Mouse (Mus musculus) heart, embryonic 16.5 days (tissue): Measurements from ENCODE around the gene Unk. TPM values are rescaled to one million over a fixed set of nuclear protein-coding genes. Genes with fewer than 3 reads are reported as not detected.
A peak's percentile ranks its signal among the peaks of the same experiment; 100 is the strongest.

Experiments
- ATAC-seq: fragments of 200-750 bp; cut with Nextera tagmentation; replicated peaks from 2 replicates; pipeline ENCODE4 v1.8.0; 2017; ENCODE audit warnings: moderate number of reproducible peaks; ENCODE audit not compliant: insufficient read depth, low FRiP score; ENCODE audit errors: extremely low read depth
- H3K27ac ChIP-seq: fragments of 300-500 bp; sonication (generic); 2 replicates; pipeline ENCODE4 v1.5.1; 2014; ENCODE audit warnings: mild to moderate bottlenecking, low read length, control low read depth, moderate library complexity
- H3K27me3 ChIP-seq: fragments of 300-500 bp; sonication (generic); 2 replicates; pipeline ENCODE4 v1.6.1; 2014; ENCODE audit warnings: low read length, mixed read lengths; ENCODE audit not compliant: control insufficient read depth, insufficient read depth
- H3K36me3 ChIP-seq: fragments of 300-500 bp; sonication (generic); 2 replicates; pipeline ENCODE4 v1.6.1; 2014; ENCODE audit not compliant: control insufficient read depth, insufficient read depth
- H3K4me1 ChIP-seq: fragments of 300-500 bp; sonication (generic); 2 replicates; pipeline ENCODE4 v1.6.1; 2014; ENCODE audit warnings: low read length, mixed read lengths; ENCODE audit not compliant: control insufficient read depth, insufficient read depth
- H3K4me2 ChIP-seq: fragments of 300-500 bp; sonication (generic); 2 replicates; pipeline ENCODE4 v1.6.1; 2014; ENCODE audit warnings: low read depth, mild to moderate bottlenecking, control low read depth, low read length
- H3K4me3 ChIP-seq: fragments of 300-500 bp; sonication (generic); 2 replicates; pipeline ENCODE4 v1.5.1; 2014; ENCODE audit warnings: mild to moderate bottlenecking, control low read depth, low read length
- H3K9ac ChIP-seq: fragments of 300-500 bp; sonication (generic); 2 replicates; pipeline ENCODE4 v1.6.1; 2014; ENCODE audit warnings: low read length, control low read depth
- H3K9me3 ChIP-seq: fragments of 300-500 bp; sonication (generic); replicated peaks from 2 replicates; pipeline ENCODE4 v1.6.1; 2016; ENCODE audit warnings: low read length; ENCODE audit not compliant: control insufficient read depth
- WGBS: fragments of 180-500 bp; shearing (Covaris S2); extraction: QIAGEN DNeasy Blood & Tissue Kit; methylation state at CpG from one replicate; pipeline ENCODE4 v1.1.7; 2014; 5-methylcytosine and 5-hydroxymethylcytosine counted together
- polyA plus RNA-seq: library from polyadenylated mRNA; unstranded; fragments of >200 nt; fragmentation: Nextera tagmentation; extraction: Ambion mirVana; gene quantifications from 2 replicates; pipeline ENCODE4 v1.2.1, GENCODE M21; 2015

The Unk gene
- polyA plus RNA-seq, 1 experiment from 2014 or later: 23.2 TPM

GRCm38 (mm10) chr11:116063562-116063961 lies 33.4 kb downstream of the Unk start:
- Histone ChIP-seq H3K36me3 (peaks cover 13% of the 10 kb centered on the region), H3K27me3 (no peaks in the 10 kb centered on the region), H3K9me3 (no peaks in the 10 kb centered on the region), H3K4me2 (no peak overlapping the region), H3K4me3 (no peak overlapping the region), H3K9ac (no peak overlapping the region), H3K27ac (no peak overlapping the region), H3K4me1 (no peaks in the 10 kb centered on the region)
- no peak for ATAC-seq
- 67% methylated on average over 13 of the region's 13 CpGs for WGBS

- ATAC-seq: no peak
- 63% methylated on average over 23 of the region's 23 CpGs for WGBS
These were observed 34.2 kb downstream of the Unk start for GRCm38 (mm10) chr11:116064187-116064867.

DNA sequence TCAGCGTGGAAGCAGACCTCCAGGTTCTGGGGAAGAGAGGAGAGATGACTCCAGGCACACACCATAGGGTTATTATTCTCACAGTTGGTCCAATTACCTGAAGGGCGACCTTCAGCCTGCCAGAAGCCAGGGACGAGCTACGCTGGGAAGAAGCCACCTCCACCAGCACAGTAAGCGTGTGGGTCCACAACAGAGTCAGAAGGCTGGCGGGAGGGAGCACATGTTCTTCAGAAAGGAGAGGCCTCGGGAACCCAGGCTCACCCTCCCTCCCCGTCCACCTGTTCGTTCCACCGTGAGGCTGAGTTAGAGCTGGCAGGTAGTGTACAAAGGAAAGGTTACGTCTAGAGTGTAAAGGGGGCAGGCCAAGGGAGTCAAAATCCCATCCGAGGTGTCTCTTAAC lies 35.2 kb downstream of the Unk start:
- Histone ChIP-seq H3K4me2 (no peak overlapping the region), H3K27me3 (no peaks in the 10 kb centered on the region), H3K4me1 (no peaks in the 10 kb centered on the region), H3K4me3 (no peak overlapping the region), H3K27ac (no peak overlapping the region), H3K9me3 (no peaks in the 10 kb centered on the region), H3K9ac (no peak overlapping the region), H3K36me3 (peaks cover 3% of the 10 kb centered on the region; the same call in 1 of the 2 replicates)
- WGBS: 82% methylated on average over 12 of the region's 12 CpGs
- no peak for ATAC-seq

More at GRCm38 (mm10) chr11:116064187-116064867, 34.2 kb downstream of the Unk start:
- Histone ChIP-seq H3K27ac (no peak overlapping the region), H3K9ac (no peak overlapping the region), H3K36me3 (peaks cover 10% of the 10 kb centered on the region), H3K4me1 (no peaks in the 10 kb centered on the region), H3K27me3 (no peaks in the 10 kb centered on the region), H3K9me3 (no peaks in the 10 kb centered on the region), H3K4me3 (no peak overlapping the region), H3K4me2 (no peak overlapping the region)

DNA sequence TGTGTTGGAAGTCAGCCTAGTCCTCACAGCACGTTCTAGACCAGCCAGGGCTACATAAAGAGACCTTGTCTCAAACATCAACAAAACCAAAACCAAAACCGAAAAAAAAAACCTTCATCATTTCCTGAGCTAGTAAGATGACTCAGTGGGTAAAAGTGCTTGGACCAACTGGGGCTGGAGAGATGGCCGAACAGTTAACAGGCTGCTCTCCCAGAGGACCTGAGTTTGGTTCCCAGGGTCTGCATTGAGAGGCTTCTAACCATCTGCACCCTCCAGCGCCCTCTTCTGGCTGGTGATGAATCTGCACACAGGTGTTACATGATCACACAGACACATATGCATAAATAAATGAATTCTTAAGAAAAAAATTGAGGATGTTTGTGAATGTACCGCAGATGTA lies 41.4 kb downstream of the Unk start:
- Histone ChIP-seq H3K4me1 (peaks cover 3% of the 10 kb centered on the region; the same call in 1 of the 2 replicates), H3K9ac (no peak overlapping the region), H3K4me2 (no peak overlapping the region), H3K9me3 (no peaks in the 10 kb centered on the region), H3K36me3 (no peaks in the 10 kb centered on the region), H3K27ac (no peak overlapping the region), H3K27me3 (no peaks in the 10 kb centered on the region), H3K4me3 (no peak overlapping the region)
- 59% methylated on average over 5 of the region's 5 CpGs for WGBS
- no peak for ATAC-seq

- Histone ChIP-seq H3K27ac (no peak overlapping the region), H3K27me3 (no peaks in the 10 kb centered on the region), H3K4me2 (no peak overlapping the region), H3K9me3 (no peaks in the 10 kb centered on the region), H3K4me3 (no peak overlapping the region), H3K36me3 (no peaks in the 10 kb centered on the region), H3K4me1 (peaks cover 6% of the 10 kb centered on the region; the same call in 1 of the 2 replicates), H3K9ac (no peak overlapping the region)
- no peak for ATAC-seq
- WGBS: 63% methylated on average over 3 of the region's 3 CpGs
These were observed 42.5 kb downstream of the Unk start for GRCm38 (mm10) chr11:116072608-116073007.

GRCm38 (mm10) chr11:116074436-116074991 lies 44.4 kb downstream of the Unk start:
- Histone ChIP-seq H3K4me1 (peaks cover 11% of the 10 kb centered on the region), H3K4me3 (no peak overlapping the region), H3K9ac (no peak overlapping the region), H3K27me3 (no peaks in the 10 kb centered on the region), H3K36me3 (peaks cover 7% of the 10 kb centered on the region), H3K27ac (no peak overlapping the region), H3K4me2 (no peak overlapping the region), H3K9me3 (no peaks in the 10 kb centered on the region)
- ATAC-seq: no peak
- WGBS: 56% methylated on average over 7 of the region's 7 CpGs

- peaks cover 11% of the 10 kb centered on the region for H3K4me1 ChIP-seq
- H3K4me3 ChIP-seq: no peak overlapping the region
- no peak for ATAC-seq
- H3K4me2 ChIP-seq: no peak overlapping the region
- no peaks in the 10 kb centered on the region for H3K27me3 ChIP-seq
- no peak overlapping the region for H3K27ac ChIP-seq
- WGBS: 38% methylated on average over 20 of the region's 20 CpGs
- H3K36me3 ChIP-seq: peaks cover 18% of the 10 kb centered on the region
- H3K9me3 ChIP-seq: no peaks in the 10 kb centered on the region
- no peak overlapping the region; the same call in 1 of the 2 replicates for H3K9ac ChIP-seq
These were observed 45.6 kb downstream of the Unk start for GRCm38 (mm10) chr11:116075539-116076265.

GRCm38 (mm10) chr11:116076266-116076540 lies 46.1 kb downstream of the Unk start:
- H3K9ac ChIP-seq: peak overlapping the region; percentile 62; the same call in 1 of the 2 replicates
- 61% methylated on average over 7 of the region's 7 CpGs for WGBS
- peaks cover 11% of the 10 kb centered on the region for H3K4me1 ChIP-seq
- H3K4me3 ChIP-seq: no peak overlapping the region; the same call in 1 of the 2 replicates
- peak overlapping the region; percentile 47; the same call in 1 of the 2 replicates for H3K4me2 ChIP-seq
- H3K9me3 ChIP-seq: no peaks in the 10 kb centered on the region
- H3K27me3 ChIP-seq: no peaks in the 10 kb centered on the region
- H3K27ac ChIP-seq: no peak overlapping the region
- peaks cover 21% of the 10 kb centered on the region for H3K36me3 ChIP-seq
- no peak for ATAC-seq

DNA sequence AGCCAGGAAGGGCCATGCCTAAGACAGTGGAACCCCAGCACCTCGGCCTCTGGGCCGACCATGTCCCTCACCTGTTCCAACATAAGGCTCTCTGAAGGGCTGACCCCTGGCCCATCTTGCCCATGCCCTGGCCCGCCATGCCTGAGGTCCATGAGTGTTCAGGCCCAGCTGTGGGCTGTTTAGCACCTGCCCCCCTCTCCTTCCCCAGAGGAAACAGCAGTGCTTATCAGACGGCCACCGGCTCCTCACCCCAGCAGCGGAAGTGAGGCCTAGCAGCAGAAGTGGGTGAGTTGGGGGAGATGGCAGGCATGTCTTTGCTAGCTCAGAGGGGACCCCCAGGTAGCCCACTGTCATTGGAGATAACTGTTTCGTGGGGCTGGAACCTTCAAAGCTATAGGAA lies 46.7 kb downstream of the Unk start:
- H3K4me3 ChIP-seq: peak overlapping the region; percentile 36
- H3K27me3 ChIP-seq: no peaks in the 10 kb centered on the region
- H3K4me2 ChIP-seq: peak overlapping the region; percentile 47
- peaks cover 26% of the 10 kb centered on the region for H3K36me3 ChIP-seq
- H3K27ac ChIP-seq: peak overlapping the region; percentile 54; the same call in 1 of the 2 replicates
- peak overlapping the region; percentile 62 for H3K9ac ChIP-seq
- no peak for ATAC-seq
- 54% methylated on average over 7 of the region's 7 CpGs for WGBS
- H3K9me3 ChIP-seq: no peaks in the 10 kb centered on the region
- H3K4me1 ChIP-seq: peaks cover 11% of the 10 kb centered on the region
